Mouse (Mus musculus): ENCODE measurements around the gene Kremen1. TPM values are rescaled to one million over a fixed set of nuclear protein-coding genes. Genes with fewer than 3 reads are reported as not detected.

Gene Kremen1
- total RNA-seq, 2 experiments from 2014 or later, result 9.0 to 9.8 TPM

DNA sequence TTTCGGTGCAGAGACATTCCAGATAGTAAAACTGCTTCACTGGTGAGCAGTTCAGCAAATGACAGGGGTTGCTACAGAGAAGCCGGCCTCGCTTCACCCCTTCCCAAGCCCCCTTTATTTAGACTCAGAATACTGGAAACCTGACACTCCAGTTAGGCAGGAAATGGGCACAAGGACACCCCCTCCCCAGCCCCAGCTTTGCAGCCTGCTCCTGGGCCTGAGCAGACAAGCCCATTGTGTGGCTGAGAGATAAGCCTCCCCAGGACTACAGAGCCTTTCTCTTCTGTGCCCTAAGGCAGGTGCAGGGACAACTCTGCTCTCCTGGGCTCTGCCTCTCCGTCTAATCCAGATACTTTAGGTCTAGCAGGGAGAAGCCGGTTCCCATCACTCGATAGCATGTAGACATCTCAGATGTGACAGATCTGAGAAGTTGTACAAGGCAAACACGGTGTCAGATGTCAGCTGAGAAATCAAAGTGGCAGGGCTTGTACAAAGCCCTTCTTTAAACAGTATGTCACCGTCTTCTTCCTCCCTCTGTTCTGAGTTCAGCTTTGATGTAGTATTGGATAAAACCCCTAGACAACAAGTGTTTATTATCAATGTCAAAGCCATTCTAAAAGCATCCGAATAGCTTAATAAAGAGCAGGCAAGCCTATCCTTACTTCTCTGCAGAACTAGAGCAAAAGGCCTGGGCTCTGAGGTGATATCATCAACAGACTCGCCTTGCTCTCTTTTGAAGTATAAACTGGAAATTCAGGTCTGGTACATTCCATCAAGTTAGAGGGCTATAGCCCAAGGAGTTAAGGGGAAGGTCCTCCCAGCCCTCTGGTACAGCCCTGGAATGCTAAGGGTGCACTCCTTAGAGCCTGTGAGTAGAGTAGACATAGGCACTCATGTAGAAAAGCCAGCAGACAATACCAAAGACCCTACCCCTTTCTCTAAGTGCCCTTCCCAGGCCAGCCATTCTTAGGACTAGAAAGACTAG is 21.4 kb downstream of the Kremen1 start:
- DNase-seq, result no peak
- intact Hi-C loops (cut with DNase I), result no loop called here

DNA sequence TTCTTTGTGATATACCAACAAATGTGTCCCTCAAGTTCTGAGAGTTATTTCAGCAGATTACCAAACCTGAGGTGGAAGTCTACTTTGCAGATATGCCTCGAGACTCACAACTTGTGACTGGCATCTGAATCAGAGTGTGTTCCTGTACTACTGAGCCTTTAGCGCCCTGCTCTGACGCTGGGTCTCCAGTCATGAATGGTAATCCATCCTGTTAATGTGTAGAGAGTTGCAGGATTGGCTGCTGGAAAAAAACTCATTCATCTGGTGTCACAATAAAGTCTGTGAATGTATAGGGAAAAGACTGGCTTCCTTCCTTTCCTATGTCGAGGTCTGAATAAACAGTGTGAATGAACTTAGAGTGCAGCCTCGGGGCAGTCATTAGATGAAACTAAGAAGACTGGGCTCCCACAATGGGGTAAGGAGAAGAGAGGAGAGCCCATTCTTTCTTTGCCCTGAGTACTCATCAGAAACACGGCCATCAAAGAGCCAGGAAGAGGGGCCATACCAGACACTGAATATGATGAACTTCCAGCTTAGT is 41.4 kb downstream of the Kremen1 start:
- DNase-seq, result no peak
- intact Hi-C loops (cut with DNase I), result no loop called here

DNA sequence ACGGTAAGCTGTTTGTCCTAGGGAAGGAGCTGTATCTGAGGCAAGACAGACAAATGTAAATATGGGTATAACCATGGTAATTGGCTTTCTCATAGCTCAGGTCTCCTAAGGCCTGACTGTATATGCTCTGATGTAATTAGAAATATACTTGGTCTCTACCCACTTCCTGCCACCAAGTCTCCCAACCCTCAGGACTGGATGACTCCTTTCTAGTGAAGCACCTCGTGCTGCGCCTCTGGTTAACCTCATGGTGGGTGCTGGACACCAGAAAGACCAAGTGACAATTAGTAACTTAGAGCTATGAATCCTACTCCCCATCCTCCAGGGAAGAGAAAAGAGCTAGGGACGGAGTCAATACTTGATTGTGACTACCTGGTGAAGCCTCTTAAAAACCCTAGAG is 42.0 kb downstream of the Kremen1 start:
- intact Hi-C loops (cut with DNase I), result no loop called here
- no peak for DNase-seq

DNA sequence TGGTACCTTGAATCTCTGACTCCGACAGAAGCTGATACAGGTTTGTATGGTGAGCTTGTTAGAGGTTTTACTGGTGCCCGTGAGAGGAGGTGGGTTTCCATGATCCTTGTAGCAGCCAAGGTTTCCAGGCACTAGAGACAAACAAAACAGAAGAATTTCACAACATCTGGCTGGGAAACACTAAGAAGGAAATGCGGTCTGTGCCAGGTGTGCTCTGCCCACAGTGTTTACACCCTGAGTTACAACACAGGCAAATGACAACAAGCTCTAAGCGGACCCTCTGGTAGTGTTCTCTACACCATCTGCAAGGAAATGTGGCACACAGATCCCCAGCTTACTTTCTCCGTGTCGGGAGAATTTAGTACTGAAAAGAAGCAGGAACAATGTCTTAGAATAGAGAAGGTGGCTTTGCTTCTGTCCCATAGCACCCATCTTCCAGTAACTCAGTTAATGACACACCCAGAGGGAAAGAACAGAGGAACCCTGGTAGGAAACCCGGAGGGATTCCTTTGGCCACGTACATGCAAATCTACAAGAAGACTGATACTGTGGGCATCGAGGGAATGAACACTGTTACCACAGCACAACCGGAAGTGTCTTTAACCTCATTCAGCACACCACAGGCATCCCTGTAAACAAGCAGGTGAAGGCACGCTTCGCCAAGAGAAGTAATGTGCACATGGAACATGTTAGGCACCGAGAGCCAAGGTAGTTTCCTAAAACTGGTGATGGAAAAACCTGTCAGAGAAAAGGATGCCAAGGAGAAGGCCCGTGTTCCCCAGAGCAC is 45.8 kb downstream of the Kremen1 start:
- intact Hi-C loops (cut with DNase I), result no loop called here

DNA sequence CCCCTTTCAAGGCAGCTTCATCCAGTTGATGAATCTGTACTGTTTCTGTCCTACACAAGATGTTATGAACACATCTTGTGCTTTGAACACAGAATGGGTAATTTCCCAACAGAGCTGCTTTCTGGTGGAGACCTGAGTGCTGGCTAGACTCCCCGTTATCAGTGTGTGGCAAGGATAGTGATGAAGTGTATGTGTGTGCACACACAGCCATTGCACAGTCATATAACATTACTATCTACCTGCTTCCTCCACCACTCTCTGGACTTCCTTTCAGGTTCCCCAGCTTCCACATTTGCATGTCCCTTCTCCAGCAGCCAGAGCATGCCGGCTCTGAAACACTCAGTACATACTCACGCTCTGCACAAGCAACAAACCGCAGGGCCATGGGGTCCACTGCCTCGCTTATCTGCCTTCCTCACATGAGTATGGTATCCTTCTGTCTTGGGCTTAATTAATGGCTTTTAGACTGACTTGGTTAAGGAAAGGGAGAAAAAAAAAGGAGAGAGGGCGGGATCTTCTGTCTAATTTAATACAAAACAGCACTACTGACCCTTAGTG is 46.8 kb downstream of the Kremen1 start:
- intact Hi-C loops (cut with DNase I), result no loop called here
- no peak for DNase-seq

More for the DNA sequence above, 45.8 kb downstream of the Kremen1 start:
- DNase-seq, result no peak

DNA sequence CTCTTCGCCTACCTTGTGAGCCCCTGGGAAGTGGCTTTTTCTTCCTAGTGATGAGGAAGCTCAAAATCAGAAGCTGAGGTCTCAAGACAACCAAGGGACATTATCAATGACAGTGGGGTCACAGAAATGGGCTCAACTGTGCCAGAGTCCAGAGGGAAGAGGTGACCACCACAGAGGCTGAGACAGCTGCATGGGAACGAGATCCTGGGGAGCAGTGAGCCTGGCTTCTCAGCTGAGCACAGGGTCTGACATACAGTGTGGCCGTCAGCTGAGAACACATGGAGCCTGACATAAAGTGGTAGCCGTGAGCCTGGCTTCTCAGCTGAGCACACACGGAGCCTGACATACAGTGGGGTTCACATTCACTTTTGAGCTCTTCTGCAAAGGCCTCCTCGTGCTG is 58.3 kb downstream of the Kremen1 start:
- DNase-seq, result no peak
- intact Hi-C loops (cut with DNase I), result no loop called here

DNA sequence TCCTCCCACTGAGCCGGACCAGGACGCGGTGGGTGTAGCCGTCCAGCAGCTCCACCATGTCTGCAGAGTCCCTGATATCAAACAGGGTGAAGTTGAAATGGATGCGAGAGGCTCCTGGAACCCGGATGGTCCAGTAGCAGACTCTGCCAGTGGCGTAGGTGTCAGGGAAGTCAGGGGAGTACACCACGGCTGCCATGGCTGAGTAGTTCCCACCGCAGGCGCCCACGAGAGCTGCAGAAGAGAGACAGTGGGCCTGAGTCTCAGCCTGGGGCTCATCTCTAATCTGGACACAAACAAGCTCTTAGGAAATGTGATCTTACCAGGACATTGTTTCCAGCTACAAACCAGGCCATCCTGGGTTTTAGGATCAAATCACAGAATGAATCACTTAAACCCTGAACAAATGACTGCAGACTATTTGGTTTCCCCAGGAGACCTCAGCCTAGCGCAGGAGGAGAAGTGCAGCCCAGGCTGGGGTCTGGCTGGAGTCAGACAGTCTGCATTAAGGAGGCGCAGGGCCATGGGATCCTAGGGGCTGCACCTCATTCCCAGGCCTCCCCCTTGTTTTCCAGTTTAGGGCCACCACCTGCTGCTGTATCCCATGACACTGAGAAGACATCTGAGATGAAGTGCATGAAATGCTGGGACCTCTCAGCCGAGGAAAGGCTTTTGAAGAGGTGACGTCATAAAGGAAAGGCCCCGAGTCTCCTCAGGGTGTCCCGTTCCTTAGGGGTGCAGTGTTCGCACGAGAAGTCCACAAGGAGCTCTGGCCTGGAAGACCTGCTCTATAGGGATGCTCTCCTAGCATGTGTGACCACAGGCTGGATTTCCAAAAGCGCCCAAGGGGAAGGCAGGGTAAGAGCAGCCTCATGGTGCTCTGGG is 59.3 kb downstream of the Kremen1 start:
- intact Hi-C loops (cut with DNase I), result no loop called here

DNA sequence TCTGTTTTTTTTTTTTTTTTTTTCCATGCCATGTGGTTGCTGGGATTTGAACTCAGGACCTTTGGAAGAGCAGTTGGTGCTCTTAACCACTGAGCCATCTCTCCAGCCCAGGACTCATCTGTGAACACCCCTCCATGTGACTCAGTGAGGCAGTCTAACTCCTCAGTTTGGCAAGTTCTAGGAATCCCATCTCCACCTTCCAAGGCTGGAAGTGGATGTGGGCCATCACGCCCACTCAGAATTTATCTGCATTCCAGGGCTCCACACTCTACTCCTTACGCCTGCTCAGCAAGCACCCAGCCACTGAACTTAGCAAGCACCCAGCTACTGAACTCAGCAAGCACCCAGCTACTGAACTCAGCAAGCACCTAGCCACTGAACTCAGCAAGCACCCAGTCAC is 61.5 kb downstream of the Kremen1 start:
- intact Hi-C loops (cut with DNase I), result no loop called here
- DNase-seq, result no peak

More for the DNA sequence above, 59.3 kb downstream of the Kremen1 start:
- DNase-seq, result no peak

DNA sequence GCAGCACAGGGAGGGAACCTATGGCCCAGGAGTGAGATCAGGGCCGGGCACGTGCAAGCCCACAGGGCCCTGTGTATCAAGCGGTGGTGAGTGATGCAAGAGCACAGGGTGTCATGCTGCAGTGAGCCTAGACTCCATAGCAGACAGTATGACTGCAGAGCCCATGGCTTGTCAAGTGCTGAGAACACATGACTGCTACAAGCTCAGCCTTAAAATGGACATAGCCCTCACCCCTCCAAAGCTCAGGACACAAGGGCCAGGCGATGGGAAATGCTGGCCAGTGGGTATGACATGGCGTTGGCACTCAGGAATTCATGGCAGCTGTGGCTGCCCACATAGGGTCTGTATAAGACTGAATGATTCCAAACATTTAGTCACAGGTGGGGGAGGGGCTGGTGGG is 64.3 kb downstream of the Kremen1 start:
- DNase-seq, result no peak
- intact Hi-C loops (cut with DNase I), result no loop called here

DNA sequence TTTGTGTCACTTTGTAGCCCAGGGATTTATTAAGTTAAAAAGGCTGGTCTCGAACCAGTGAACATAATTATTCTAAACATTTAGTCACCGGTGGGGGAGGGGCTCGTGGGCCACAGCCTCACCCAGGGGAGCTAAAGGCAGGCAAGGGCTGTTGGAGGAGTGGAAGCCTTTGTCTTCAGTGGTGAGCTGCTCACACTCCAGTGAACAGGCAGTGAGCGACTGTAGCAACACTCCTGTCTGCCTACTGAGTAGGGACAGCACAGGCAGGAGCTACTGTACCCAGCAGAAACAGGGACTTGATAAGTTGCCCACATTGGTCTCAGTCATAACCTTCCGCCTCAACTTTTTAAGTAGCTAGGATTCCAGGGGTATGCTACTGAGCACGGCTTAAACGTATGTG is 64.8 kb downstream of the Kremen1 start:
- DNase-seq, result no peak
- intact Hi-C loops (cut with DNase I), result no loop called here

DNA sequence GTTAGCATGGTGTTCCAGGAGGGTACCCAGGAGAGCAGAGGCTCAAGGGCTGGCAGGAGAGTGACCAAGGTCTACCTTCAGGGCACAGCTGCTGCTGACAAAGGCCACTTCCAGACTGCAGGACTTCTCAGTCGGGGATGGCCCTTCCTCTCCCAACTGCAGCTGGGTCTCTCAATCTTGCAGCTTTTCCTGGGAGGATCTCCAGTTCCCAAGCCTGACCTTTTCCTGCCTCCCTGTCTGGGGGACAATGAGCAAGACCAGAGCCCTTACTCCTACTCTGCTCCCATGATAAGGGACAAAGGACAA is 67.8 kb downstream of the Kremen1 start:
- DNase-seq, result no peak
- intact Hi-C loops (cut with DNase I), result no loop called here

DNA sequence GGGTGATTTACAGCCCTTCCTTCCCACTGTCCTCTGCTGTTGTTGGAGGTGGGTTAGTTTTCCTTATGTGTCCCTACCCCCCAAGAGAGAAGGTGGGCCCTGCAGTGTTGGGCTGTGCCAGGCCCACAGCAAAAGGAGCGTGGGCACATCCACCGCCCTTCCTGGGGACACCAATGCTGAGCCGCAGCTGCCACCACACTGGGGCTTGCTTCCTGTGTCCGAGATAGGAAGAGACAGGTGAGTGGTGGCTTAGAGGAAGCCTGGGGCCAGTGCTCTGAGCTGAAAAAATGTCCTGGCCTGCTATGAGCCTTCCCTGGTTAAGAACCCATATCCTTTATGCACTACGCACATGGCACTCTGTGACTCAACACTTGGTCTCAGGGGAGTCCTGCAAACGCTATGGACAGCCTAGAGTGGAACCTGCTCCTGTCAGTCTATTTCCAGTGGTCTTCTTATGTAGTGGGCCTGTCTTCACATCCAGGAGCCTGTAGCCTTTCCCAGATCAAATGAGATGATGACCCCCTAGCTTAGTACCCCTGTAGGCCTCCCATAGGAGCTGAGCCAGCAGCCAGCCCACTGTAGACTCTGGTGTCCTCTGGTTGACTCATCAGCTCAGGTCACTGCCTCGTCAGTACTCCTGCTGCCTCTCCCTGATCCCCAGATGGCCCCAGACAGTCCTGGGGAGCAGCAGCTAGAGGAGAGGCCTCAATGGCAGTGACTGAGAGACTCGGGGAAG is 68.3 kb downstream of the Kremen1 start:
- DNase-seq, result no peak
- intact Hi-C loops (cut with DNase I), result no loop called here

DNA sequence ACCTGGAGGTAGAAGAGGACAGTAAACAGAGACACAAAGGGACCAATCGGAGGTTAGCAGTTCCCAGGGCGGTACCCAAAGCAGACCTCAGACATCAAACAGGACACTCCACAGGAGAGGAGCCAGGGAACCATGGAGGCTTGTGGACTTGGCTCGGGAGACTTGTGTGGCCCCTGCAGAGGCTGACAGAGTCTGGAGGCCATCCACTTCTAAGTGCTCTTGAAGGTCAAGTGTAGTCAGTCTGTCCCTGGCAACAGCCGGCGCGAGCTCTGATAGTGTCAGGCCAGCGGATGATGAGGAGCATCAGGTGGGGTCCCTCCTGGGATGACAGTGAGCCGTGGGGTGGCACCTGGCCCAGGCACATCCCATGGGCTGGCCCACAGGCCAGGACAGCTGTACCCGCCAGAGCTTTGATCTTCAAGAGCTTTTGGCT is 69.3 kb downstream of the Kremen1 start:
- DNase-seq, result no peak
- intact Hi-C loops (cut with DNase I), result no loop called here

DNA sequence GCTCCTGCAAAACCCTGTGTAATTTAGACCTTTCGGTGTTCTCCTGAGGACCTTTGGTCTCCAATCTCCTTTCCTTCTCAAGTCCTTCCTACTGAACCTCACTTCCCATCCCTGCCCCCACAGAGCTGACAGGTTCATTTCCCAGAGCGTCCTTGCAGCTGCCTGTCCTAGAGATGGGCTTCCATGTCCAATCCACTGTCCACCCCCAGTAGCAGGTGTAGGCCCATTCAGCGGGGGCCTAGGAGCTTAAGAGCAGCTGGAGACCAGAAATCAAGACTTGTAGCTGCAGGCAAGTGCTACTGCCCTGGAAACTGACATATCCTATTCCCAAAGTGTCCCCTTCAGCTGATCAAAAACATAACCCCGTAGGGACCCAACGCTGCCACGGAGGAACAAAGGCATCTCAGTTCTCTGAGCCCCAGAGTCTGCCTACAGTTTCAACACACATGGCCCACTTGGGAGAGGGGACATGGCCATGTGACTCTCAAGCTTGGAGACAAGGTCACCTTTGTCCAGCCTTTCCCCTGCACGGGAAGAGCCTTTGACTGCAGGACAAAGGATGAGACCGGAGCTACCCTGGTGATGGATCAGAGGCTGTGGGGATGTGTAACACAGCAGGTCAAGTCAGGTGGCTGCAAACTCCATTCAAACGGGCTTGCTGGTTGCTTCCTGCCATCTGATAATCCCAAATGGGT is 72.0 kb downstream of the Kremen1 start:
- DNase-seq, result no peak
- intact Hi-C loops (cut with DNase I), result no loop called here

DNA sequence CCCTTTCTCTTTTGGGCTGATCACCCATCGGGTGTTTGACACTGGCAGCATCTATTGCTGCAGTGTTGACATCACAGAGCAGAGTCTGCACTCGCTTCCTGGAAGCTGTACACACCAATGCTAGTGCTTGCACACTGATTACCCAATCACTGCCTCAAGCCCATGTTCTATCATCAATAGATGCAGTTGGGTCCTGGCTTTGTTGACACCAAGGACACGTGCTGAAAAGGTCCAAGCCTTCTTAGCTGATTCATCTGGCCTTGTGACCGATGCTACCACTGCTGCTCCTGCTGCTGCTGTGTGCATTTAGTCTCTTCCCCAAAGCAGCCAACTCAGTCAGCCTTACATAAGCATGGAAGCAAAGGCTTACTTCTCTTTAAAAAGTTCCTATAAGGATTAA is 73.2 kb downstream of the Kremen1 start:
- no peak for DNase-seq
- intact Hi-C loops (cut with DNase I), result no loop called here

DNA sequence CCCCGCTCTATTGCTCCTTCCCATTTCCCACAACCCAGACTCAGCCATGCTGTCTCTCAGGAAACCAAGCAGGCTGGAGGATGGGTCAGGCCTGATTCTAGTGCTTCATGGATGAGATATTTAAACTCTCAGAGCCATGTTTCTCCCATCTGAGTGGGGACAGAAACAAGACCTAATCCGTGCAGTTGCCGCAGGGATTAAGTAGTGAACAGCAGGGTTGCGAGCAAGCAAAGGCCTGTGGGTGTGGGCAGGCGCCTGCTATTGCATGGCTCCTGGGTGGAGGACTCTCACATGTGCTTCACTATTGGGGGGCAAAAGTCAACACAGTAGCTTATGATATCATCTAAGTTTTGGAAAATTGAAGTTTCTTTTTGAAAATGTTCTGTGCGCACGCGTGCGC is 76.5 kb downstream of the Kremen1 start:
- no peak for DNase-seq
- intact Hi-C loops (cut with DNase I), result no loop called here

DNA sequence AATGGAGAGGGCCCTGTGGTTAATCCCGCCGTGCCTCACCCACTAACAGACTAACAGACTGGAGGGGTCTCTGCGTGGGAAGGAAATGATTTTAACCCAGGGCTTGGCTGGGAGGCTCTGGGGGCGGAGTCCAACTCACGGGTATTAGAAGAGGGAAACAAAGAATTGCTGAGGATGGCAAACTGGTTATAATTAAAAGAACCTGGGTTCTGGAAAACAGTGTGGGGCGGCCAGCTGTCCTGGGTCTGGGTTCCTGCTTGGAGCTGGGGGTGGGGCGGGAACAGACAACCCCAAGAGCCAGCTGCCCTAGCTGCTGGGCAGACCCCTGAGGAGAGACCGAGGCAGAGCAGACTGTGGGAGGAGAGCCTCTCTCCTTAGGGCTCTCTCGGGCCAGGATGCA is 77.1 kb downstream of the Kremen1 start:
- intact Hi-C loops (cut with DNase I), result no loop called here
- peak; percentile 39 for DNase-seq

DNA sequence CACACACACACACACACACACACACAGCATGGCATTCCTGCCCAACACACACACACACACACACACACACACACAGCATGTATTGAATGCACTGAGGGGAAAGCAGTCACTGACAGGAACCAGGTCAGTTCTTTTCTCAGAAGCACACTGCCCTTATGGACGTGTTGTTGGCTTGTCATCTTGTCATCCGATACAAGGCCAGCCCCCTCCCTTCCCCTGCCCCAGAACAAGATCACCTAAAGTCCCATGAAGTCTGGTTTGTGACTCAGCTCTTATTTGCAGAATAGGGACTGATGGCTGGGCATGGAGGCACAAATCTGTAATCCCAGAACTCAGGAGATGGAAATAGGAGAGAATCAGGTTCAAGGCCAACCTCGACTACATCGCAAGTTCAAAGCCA is 78.5 kb downstream of the Kremen1 start:
- no peak for DNase-seq
- intact Hi-C loops (cut with DNase I), result no loop called here

DNA sequence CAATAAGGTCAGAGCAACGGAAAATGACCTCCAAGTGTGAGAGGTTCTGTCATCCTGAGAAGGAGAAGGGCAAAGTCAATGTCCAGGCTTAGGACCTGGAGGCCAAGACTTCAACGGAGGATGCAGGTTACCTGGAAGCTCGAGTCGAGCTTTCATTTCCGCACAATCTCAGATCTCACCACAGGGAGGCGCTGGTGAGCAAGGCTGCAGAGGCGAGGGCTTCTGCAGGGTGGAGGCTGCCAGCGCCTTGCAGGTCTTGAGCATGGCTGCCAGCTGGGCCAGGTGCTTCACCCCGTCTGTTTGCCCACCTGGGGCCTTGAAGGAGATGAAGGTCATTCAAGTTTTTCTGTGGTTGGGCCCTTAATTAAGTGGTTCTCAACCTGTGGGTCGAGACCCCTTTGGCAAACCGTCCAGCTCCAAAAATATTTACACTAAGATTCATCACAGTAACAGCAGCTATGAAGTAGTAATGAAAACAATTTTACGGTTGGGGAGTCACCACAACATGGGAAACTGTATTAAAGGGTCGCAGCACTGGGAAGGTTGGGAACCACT is 79.4 kb downstream of the Kremen1 start:
- DNase-seq, result peak; percentile 91
- intact Hi-C loops (cut with DNase I), result no loop called here
